Mouse (Mus musculus) embryo, embryonic 11.5 days (tissue): Measurements from ENCODE around the gene Cdsn.
A peak's percentile ranks its signal among the peaks of the same experiment; 100 is the strongest.
"Not testable (repeated sequence)": the region's sequence is repeated elsewhere in the genome, so short reads cannot be mapped to it uniquely, and the experiment has no call there.

Source experiments
- DNase-seq: peaks from one replicate; pipeline ENCODE4 v3.0.0-alpha.2; 2012; ENCODE audit warnings: low read depth, low spot score

Cdsn gene

GRCm38 (mm10) chr17:35551881-35552414 lies at the start of gene Cdsn:
TSS of gene Cdsn (plus strand) at chr17:35552128.
- no peak for DNase-seq

- DNase-seq = no peak
Observed at GRCm38 (mm10) chr17:35502226-35502625, 49.7 kb upstream of the Cdsn start.

GRCm38 (mm10) chr17:35502762-35503161 lies 49.2 kb upstream of the Cdsn start:
- DNase-seq = no peak

GRCm38 (mm10) chr17:35503849-35504248 lies 48.1 kb upstream of the Cdsn start:
- DNase-seq = no peak

GRCm38 (mm10) chr17:35504628-35505481 lies 47.1 kb upstream of the Cdsn start:
- no peak for DNase-seq

- no peak for DNase-seq
Observed at GRCm38 (mm10) chr17:35505776-35506175, 46.2 kb upstream of the Cdsn start, which contains the start of gene Pou5f1. TSS of gene Pou5f1 (plus strand) at chr17:35506018.

GRCm38 (mm10) chr17:35506881-35507280 lies 45.0 kb upstream of the Cdsn start:
- DNase-seq = no peak

GRCm38 (mm10) chr17:35507556-35508260 lies 44.2 kb upstream of the Cdsn start:
- DNase-seq = no peak

- DNase-seq = not testable (repeated sequence)
Observed at GRCm38 (mm10) chr17:35508279-35508678, 43.6 kb upstream of the Cdsn start.

- peak; percentile 14 for DNase-seq
Observed at GRCm38 (mm10) chr17:35509284-35509683, 42.6 kb upstream of the Cdsn start.

- DNase-seq = no peak
Observed at GRCm38 (mm10) chr17:35512916-35513626, 38.9 kb upstream of the Cdsn start.

- DNase-seq = peak; percentile 54
Observed at GRCm38 (mm10) chr17:35513886-35514285, 38.0 kb upstream of the Cdsn start.

GRCm38 (mm10) chr17:35514756-35515155 lies 37.2 kb upstream of the Cdsn start:
- no peak for DNase-seq

GRCm38 (mm10) chr17:35515911-35516640 lies 35.9 kb upstream of the Cdsn start:
- DNase-seq = no peak

GRCm38 (mm10) chr17:35516652-35517500 lies 35.1 kb upstream of the Cdsn start, which contains the start of the genes Tcf19 and Cchcr1:
TSS of gene Tcf19 (minus strand) at chr17:35516824.
TSS of gene Cchcr1 (plus strand) at chr17:35517100.
- peak; percentile 97 for DNase-seq

- no peak for DNase-seq
Observed at GRCm38 (mm10) chr17:35517526-35517925, 34.4 kb upstream of the Cdsn start.

GRCm38 (mm10) chr17:35524354-35524753 lies 27.6 kb upstream of the Cdsn start:
- no peak for DNase-seq

- no peak for DNase-seq
Observed at GRCm38 (mm10) chr17:35526644-35527043, 25.3 kb upstream of the Cdsn start.

GRCm38 (mm10) chr17:35532360-35532759 lies 19.6 kb upstream of the Cdsn start:
- no peak for DNase-seq

- no peak for DNase-seq
Observed at GRCm38 (mm10) chr17:35532901-35533300, 19.0 kb upstream of the Cdsn start, which contains the start of gene Psors1c2. TSS of gene Psors1c2 (plus strand) at chr17:35533201.
